Mouse (Mus musculus): ENCODE data around the gene Olfr469. TPM values are rescaled to one million over a fixed set of nuclear protein-coding genes. Genes with fewer than 3 reads are reported as not detected.

The Olfr469 gene
- polyA plus RNA-seq (2012; rRNA removed): not detected in 2 replicates

DNA sequence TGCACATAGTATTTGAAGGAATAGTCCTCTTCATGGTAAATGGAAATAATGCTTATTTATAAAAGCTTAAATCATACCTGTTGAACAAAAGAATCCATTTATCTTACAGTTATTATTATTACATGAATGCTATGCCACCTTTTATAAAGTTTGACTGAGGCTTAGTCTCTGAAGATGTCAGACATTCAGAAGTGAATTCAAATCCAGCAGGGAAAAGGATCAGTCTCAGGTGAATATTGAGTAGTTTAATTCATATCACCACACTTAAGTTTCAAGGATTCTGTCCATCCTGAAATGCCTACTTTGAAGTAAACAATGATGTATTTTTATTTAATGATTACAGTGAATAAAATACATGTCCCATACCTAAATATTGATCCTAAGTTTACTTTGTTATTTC, at the start of gene Olfr469:
Gene Olfr469 (minus strand): TSS at position 101 of the 400 bp plus-strand sequence.

DNA sequence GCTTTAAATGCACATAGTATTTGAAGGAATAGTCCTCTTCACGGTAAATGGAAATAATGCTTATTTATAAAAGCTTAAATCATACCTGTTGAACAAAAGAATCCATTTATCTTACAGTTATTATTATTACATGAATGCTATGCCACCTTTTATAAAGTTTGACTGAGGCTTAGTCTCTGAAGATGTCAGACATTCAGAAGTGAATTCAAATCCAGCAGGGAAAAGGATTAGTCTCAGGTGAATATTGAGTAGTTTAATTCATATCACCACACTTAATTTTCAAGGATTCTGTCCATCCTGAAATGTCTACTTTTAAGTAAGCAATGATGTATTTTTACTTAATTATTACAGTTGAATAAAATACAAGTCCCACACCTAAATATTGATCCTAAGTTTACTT, 22.0 kb upstream of the Olfr469 start, which contains the start of gene Olfr470:
Gene Olfr470 (minus strand): TSS at position 101 of the 400 bp plus-strand sequence.

DNA sequence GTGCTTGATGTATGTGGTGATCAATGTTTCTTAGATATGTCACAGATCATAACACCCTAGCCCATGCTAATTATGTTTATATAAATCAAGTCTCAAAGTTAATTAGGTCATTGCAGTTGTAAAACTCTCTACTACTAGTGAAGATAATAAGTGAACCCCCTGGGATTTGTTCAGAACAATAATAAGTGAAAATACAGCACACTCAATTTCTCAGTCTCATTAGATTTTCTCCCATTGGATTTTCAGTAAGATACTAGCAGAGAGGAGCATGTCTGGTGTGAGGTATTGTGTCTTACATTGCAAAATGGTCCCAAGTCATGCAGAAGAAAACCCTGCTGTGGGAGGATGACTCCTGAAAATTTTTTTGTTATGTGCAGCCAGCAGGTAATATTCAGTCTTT, 13.4 kb downstream of the Olfr469 start, which contains the start of gene Olfr467:
Gene Olfr467 (plus strand): TSS at position 301 of the 400 bp plus-strand sequence.

DNA sequence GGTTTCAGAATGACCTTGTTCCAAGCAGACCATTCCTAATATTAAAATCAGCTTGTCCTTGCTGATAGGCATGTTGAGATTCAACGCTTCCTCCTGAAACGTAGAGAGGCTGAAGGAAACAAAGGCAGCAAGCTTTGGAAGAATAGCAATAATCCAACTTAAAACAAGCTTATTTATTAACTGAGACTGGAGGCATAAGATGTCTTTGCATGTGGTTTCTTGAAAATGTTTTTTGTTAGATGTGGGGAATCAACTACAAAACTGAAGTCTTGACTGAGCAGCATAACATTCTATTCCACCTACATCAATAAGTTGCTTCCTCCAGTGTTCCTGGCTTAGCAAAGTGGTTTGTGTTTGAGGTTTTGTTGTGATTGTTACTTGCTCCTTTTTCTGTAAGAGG, 24.2 kb downstream of the Olfr469 start, which contains the start of gene Ovch2:
Gene Ovch2 (minus strand): TSS at position 101 of the 400 bp plus-strand sequence.

Other genes with a start within 250 kb of the Olfr469 start
- 7.2 and 7.3 TPM in 2 replicates for gene Ppfibp2, start 230.3 kb downstream of the Olfr469 start, polyA plus RNA-seq (2012; rRNA removed)
- gene 5330417H12Rik, start 200.4 kb downstream of the Olfr469 start, polyA plus RNA-seq (2012; rRNA removed): not detected in 2 replicates
- not detected in 2 replicates for gene Cyb5r2, start 67.5 kb downstream of the Olfr469 start, polyA plus RNA-seq (2012; rRNA removed)
- gene Ovch2, start 24.3 kb downstream of the Olfr469 start, polyA plus RNA-seq (2012; rRNA removed): not detected in 2 replicates
- not detected in 2 replicates for gene Olfr467, start 13.3 kb downstream of the Olfr469 start, polyA plus RNA-seq (2012; rRNA removed)
- not detected in 2 replicates for gene Olfr470, start 21.9 kb upstream of the Olfr469 start, polyA plus RNA-seq (2012; rRNA removed)
- not detected in 2 replicates for gene Olfr472, start 72.4 kb upstream of the Olfr469 start, polyA plus RNA-seq (2012; rRNA removed)
- gene Olfr473, start 104.9 kb upstream of the Olfr469 start, polyA plus RNA-seq (2012; rRNA removed): not detected in 2 replicates
- not detected in 2 replicates for gene Olfr474, start 129.1 kb upstream of the Olfr469 start, polyA plus RNA-seq (2012; rRNA removed)
- gene Olfr476, start 139.3 kb upstream of the Olfr469 start, polyA plus RNA-seq (2012; rRNA removed): not detected in 2 replicates
- not detected in 2 replicates for gene Olfr477, start 161.2 kb upstream of the Olfr469 start, polyA plus RNA-seq (2012; rRNA removed)
- gene Olfr478, start 208.4 kb upstream of the Olfr469 start, polyA plus RNA-seq (2012; rRNA removed): not detected in 2 replicates
- not detected in 2 replicates for gene Olfr479, start 225.2 kb upstream of the Olfr469 start, polyA plus RNA-seq (2012; rRNA removed)
- not detected in 2 replicates for gene Olfr480, start 241.8 kb upstream of the Olfr469 start, polyA plus RNA-seq (2012; rRNA removed)